Mouse (Mus musculus): Measurements from ENCODE around the gene Zbed4. TPM values are rescaled to one million over a fixed set of nuclear protein-coding genes. Genes with fewer than 3 reads are reported as not detected.
"Not testable (repeated sequence)": the region's sequence is repeated elsewhere in the genome, so short reads cannot be mapped to it uniquely, and the experiment has no call there.

Gene Zbed4
- polyA plus RNA-seq, 1 experiment from 2014 or later = 13.4 TPM

- Histone ChIP-seq H3K4me3 (ENCODE audit: control insufficient read depth in 1 of 2, insufficient read depth in 1 of 2, low read depth in 1 of 2, low read length in 2 of 2) (peak overlapping the region; percentile 94), H3K27me3 (ENCODE audit: control insufficient read depth, insufficient read depth, low read length) (no peaks in the 10 kb centered on the region), H3K9ac (ENCODE audit: low read length) (peak overlapping the region; percentile 89), H3K4me2 (ENCODE audit: low read length) (peak overlapping the region; percentile 79), H3K36me3 (ENCODE audit: control insufficient read depth, insufficient read depth, low read length) (peaks cover 18% of the 10 kb centered on the region), H3K9me3 (ENCODE audit: control insufficient read depth, low read length) (no peaks in the 10 kb centered on the region), H3K27ac (replicated peaks in 1 of 2; ENCODE audit: control insufficient read depth in 1 of 2, insufficient read depth in 1 of 2, low read depth in 2 of 2, low read length in 2 of 2) (peak overlapping the region; percentile 58 to 90), H3K4me1 (ENCODE audit: control insufficient read depth in 2 of 2, insufficient read depth in 2 of 2, low read length in 2 of 2) (peaks cover 6 to 21% of the 10 kb centered on the region in 2 experiments)
- WGBS = 2% methylated on average over 8 of the region's 8 CpGs
- no peak for ATAC-seq (ENCODE audit: insufficient number of reproducible peaks, insufficient read depth, low FRiP score, low read depth)
Observed at GRCm38 (mm10) chr15:88752403-88752733, 908 bp downstream of the Zbed4 start.

- Histone ChIP-seq H3K9me3 (ENCODE audit: control insufficient read depth, low read length) (no peaks in the 10 kb centered on the region), H3K4me3 (ENCODE audit: control insufficient read depth in 1 of 2, insufficient read depth in 1 of 2, low read depth in 1 of 2, low read length in 2 of 2) (no peak overlapping the region), H3K27ac (replicated peaks in 1 of 2; ENCODE audit: control insufficient read depth in 1 of 2, insufficient read depth in 1 of 2, low read depth in 2 of 2, low read length in 2 of 2) (no peak overlapping the region), H3K36me3 (ENCODE audit: control insufficient read depth, insufficient read depth, low read length) (peaks cover 27% of the 10 kb centered on the region), H3K4me2 (ENCODE audit: low read length) (no peak overlapping the region), H3K9ac (ENCODE audit: low read length) (no peak overlapping the region), H3K4me1 (ENCODE audit: control insufficient read depth in 2 of 2, insufficient read depth in 2 of 2, low read length in 2 of 2) (peaks cover 16 to 42% of the 10 kb centered on the region in 2 experiments), H3K27me3 (ENCODE audit: control insufficient read depth, insufficient read depth, low read length) (no peaks in the 10 kb centered on the region)
- no peak for ATAC-seq (ENCODE audit: insufficient number of reproducible peaks, insufficient read depth, low FRiP score, low read depth)
- 62% methylated on average over 2 of the region's 2 CpGs for WGBS
Observed at GRCm38 (mm10) chr15:88754896-88755295, 3.4 kb downstream of the Zbed4 start.

GRCm38 (mm10) chr15:88755761-88756160 is 4.3 kb downstream of the Zbed4 start:
- WGBS = 97% methylated on average over 18 of the region's 18 CpGs
- no peak overlapping the region for H3K9ac ChIP-seq (ENCODE audit: low read length)
- H3K36me3 ChIP-seq (ENCODE audit: control insufficient read depth, insufficient read depth, low read length) = peaks cover 35% of the 10 kb centered on the region
- no peak overlapping the region for H3K27ac ChIP-seq (replicated peaks in 1 of 2; ENCODE audit: control insufficient read depth in 1 of 2, insufficient read depth in 1 of 2, low read depth in 2 of 2, low read length in 2 of 2)
- H3K9me3 ChIP-seq (ENCODE audit: control insufficient read depth, low read length) = no peaks in the 10 kb centered on the region
- peaks cover 13 to 36% of the 10 kb centered on the region in 2 experiments for H3K4me1 ChIP-seq (ENCODE audit: control insufficient read depth in 2 of 2, insufficient read depth in 2 of 2, low read length in 2 of 2)
- no peak for ATAC-seq (ENCODE audit: insufficient number of reproducible peaks, insufficient read depth, low FRiP score, low read depth)
- no peak overlapping the region for H3K4me2 ChIP-seq (ENCODE audit: low read length)
- no peak overlapping the region for H3K4me3 ChIP-seq (ENCODE audit: control insufficient read depth in 1 of 2, insufficient read depth in 1 of 2, low read depth in 1 of 2, low read length in 2 of 2)
- H3K27me3 ChIP-seq (ENCODE audit: control insufficient read depth, insufficient read depth, low read length) = no peaks in the 10 kb centered on the region

GRCm38 (mm10) chr15:88758061-88758460 is 6.6 kb downstream of the Zbed4 start:
- Histone ChIP-seq H3K27ac (replicated peaks in 1 of 2; ENCODE audit: control insufficient read depth in 1 of 2, insufficient read depth in 1 of 2, low read depth in 2 of 2, low read length in 2 of 2) (peak overlapping the region; percentile 81 to 85), H3K9me3 (ENCODE audit: control insufficient read depth, low read length) (no peaks in the 10 kb centered on the region), H3K9ac (ENCODE audit: low read length) (peak overlapping the region; percentile 14; the same call in 1 of the 2 replicates), H3K36me3 (ENCODE audit: control insufficient read depth, insufficient read depth, low read length) (peaks cover 57% of the 10 kb centered on the region), H3K4me1 (ENCODE audit: control insufficient read depth in 2 of 2, insufficient read depth in 2 of 2, low read length in 2 of 2) (peaks cover 12 to 31% of the 10 kb centered on the region in 2 experiments; a peak in 3 of 4 replicates), H3K27me3 (ENCODE audit: control insufficient read depth, insufficient read depth, low read length) (no peaks in the 10 kb centered on the region), H3K4me3 (ENCODE audit: control insufficient read depth in 1 of 2, insufficient read depth in 1 of 2, low read depth in 1 of 2, low read length in 2 of 2) (no peak overlapping the region), H3K4me2 (ENCODE audit: low read length) (peak overlapping the region; percentile 41)
- no peak for ATAC-seq (ENCODE audit: insufficient number of reproducible peaks, insufficient read depth, low FRiP score, low read depth)
- WGBS = 14% methylated on average over 3 of the region's 3 CpGs

GRCm38 (mm10) chr15:88761551-88761950 is 10.1 kb downstream of the Zbed4 start:
- no peak overlapping the region for H3K4me2 ChIP-seq (ENCODE audit: low read length)
- no peak overlapping the region for H3K27ac ChIP-seq (replicated peaks in 1 of 2; ENCODE audit: control insufficient read depth in 1 of 2, insufficient read depth in 1 of 2, low read depth in 2 of 2, low read length in 2 of 2)
- H3K4me1 ChIP-seq (ENCODE audit: control insufficient read depth in 2 of 2, insufficient read depth in 2 of 2, low read length in 2 of 2) = peaks cover 12 to 22% of the 10 kb centered on the region in 2 experiments; a peak in 3 of 4 replicates
- H3K9ac ChIP-seq (ENCODE audit: low read length) = no peak overlapping the region
- no peak overlapping the region for H3K4me3 ChIP-seq (ENCODE audit: control insufficient read depth in 1 of 2, insufficient read depth in 1 of 2, low read depth in 1 of 2, low read length in 2 of 2)
- ATAC-seq (ENCODE audit: insufficient number of reproducible peaks, insufficient read depth, low FRiP score, low read depth) = no peak
- H3K9me3 ChIP-seq (ENCODE audit: control insufficient read depth, low read length) = no peaks in the 10 kb centered on the region
- no peaks in the 10 kb centered on the region for H3K27me3 ChIP-seq (ENCODE audit: control insufficient read depth, insufficient read depth, low read length)
- peaks cover 45% of the 10 kb centered on the region for H3K36me3 ChIP-seq (ENCODE audit: control insufficient read depth, insufficient read depth, low read length)
- 82% methylated on average over 4 of the region's 4 CpGs for WGBS

- peaks cover 37% of the 10 kb centered on the region for H3K36me3 ChIP-seq (ENCODE audit: control insufficient read depth, insufficient read depth, low read length)
- H3K27me3 ChIP-seq (ENCODE audit: control insufficient read depth, insufficient read depth, low read length); H3K4me1 ChIP-seq (ENCODE audit: control insufficient read depth in 2 of 2, insufficient read depth in 2 of 2, low read length in 2 of 2); H3K9me3 ChIP-seq (ENCODE audit: control insufficient read depth, low read length); H3K27ac ChIP-seq (replicated peaks in 1 of 2; ENCODE audit: control insufficient read depth in 1 of 2, insufficient read depth in 1 of 2, low read depth in 2 of 2, low read length in 2 of 2); H3K4me3 ChIP-seq (ENCODE audit: control insufficient read depth in 1 of 2, insufficient read depth in 1 of 2, low read depth in 1 of 2, low read length in 2 of 2); H3K9ac ChIP-seq (ENCODE audit: low read length); ATAC-seq (ENCODE audit: insufficient number of reproducible peaks, insufficient read depth, low FRiP score, low read depth); H3K4me2 ChIP-seq (ENCODE audit: low read length): not testable (repeated sequence)
- 93% methylated on average over 2 of the region's 2 CpGs for WGBS
Observed at GRCm38 (mm10) chr15:88766139-88766538, 14.7 kb downstream of the Zbed4 start.

GRCm38 (mm10) chr15:88768537-88768936 is 17.1 kb downstream of the Zbed4 start:
- no peaks in the 10 kb centered on the region for H3K27me3 ChIP-seq (ENCODE audit: control insufficient read depth, insufficient read depth, low read length)
- no peak overlapping the region for H3K27ac ChIP-seq (replicated peaks in 1 of 2; ENCODE audit: control insufficient read depth in 1 of 2, insufficient read depth in 1 of 2, low read depth in 2 of 2, low read length in 2 of 2)
- H3K9ac ChIP-seq (ENCODE audit: low read length) = no peak overlapping the region
- peaks cover 32% of the 10 kb centered on the region for H3K36me3 ChIP-seq (ENCODE audit: control insufficient read depth, insufficient read depth, low read length)
- ATAC-seq (ENCODE audit: insufficient number of reproducible peaks, insufficient read depth, low FRiP score, low read depth) = no peak
- H3K4me1 ChIP-seq (ENCODE audit: control insufficient read depth in 2 of 2, insufficient read depth in 2 of 2, low read length in 2 of 2) = no peaks in the 10 kb centered on the region
- WGBS = 84% methylated on average over 1 of the region's 1 CpGs
- no peak overlapping the region for H3K4me2 ChIP-seq (ENCODE audit: low read length)
- no peaks in the 10 kb centered on the region for H3K9me3 ChIP-seq (ENCODE audit: control insufficient read depth, low read length)
- H3K4me3 ChIP-seq (ENCODE audit: control insufficient read depth in 1 of 2, insufficient read depth in 1 of 2, low read depth in 1 of 2, low read length in 2 of 2) = no peak overlapping the region

GRCm38 (mm10) chr15:88774630-88775029 is 23.2 kb downstream of the Zbed4 start:
- not testable (repeated sequence) for H3K4me1 ChIP-seq (ENCODE audit: control insufficient read depth in 2 of 2, insufficient read depth in 2 of 2, low read length in 2 of 2); H3K27ac ChIP-seq (replicated peaks in 1 of 2; ENCODE audit: control insufficient read depth in 1 of 2, insufficient read depth in 1 of 2, low read depth in 2 of 2, low read length in 2 of 2); H3K9ac ChIP-seq (ENCODE audit: low read length); H3K4me3 ChIP-seq (ENCODE audit: control insufficient read depth in 1 of 2, insufficient read depth in 1 of 2, low read depth in 1 of 2, low read length in 2 of 2); H3K4me2 ChIP-seq (ENCODE audit: low read length); H3K9me3 ChIP-seq (ENCODE audit: control insufficient read depth, low read length); ATAC-seq (ENCODE audit: insufficient number of reproducible peaks, insufficient read depth, low FRiP score, low read depth); H3K27me3 ChIP-seq (ENCODE audit: control insufficient read depth, insufficient read depth, low read length)
- 91% methylated on average over 5 of the region's 5 CpGs for WGBS
- peaks cover 41% of the 10 kb centered on the region for H3K36me3 ChIP-seq (ENCODE audit: control insufficient read depth, insufficient read depth, low read length)
